Mouse (Mus musculus) stomach, embryonic 15.5 days (tissue): Measurements from ENCODE around the gene Shisa9. TPM values are rescaled to one million over a fixed set of nuclear protein-coding genes. Genes with fewer than 3 reads are reported as not detected.
"Not testable (repeated sequence)": the region's sequence is repeated elsewhere in the genome, so short reads cannot be mapped to it uniquely, and the experiment has no call there.

Source experiments
- ATAC-seq: fragments of 200-750 bp; cut with Nextera tagmentation; 2 replicates; pipeline ENCODE4 v1.8.0; 2017; ENCODE audit warnings: low read depth, moderate number of reproducible peaks, moderate TSS enrichment; ENCODE audit not compliant: insufficient read depth, low FRiP score
- H3K27ac ChIP-seq: fragments of 300-500 bp; sonication (generic); 2 replicates; pipeline ENCODE4 v1.5.1; 2015; ENCODE audit warnings: mild to moderate bottlenecking, inconsistent platforms
- H3K27me3 ChIP-seq: fragments of 300-500 bp; sonication (generic); replicated peaks from 2 replicates; pipeline ENCODE4 v1.6.1; 2015; ENCODE audit warnings: inconsistent platforms
- H3K36me3 ChIP-seq: fragments of 300-500 bp; sonication (generic); 2 replicates; pipeline ENCODE4 v1.6.1; 2015; ENCODE audit warnings: inconsistent platforms
- H3K4me1 ChIP-seq: fragments of 300-500 bp; sonication (generic); 2 replicates; pipeline ENCODE4 v1.6.1; 2015; ENCODE audit warnings: inconsistent platforms
- H3K4me2 ChIP-seq: fragments of 300-500 bp; sonication (generic); 2 replicates; pipeline ENCODE4 v1.6.1; 2015; ENCODE audit warnings: mild to moderate bottlenecking, inconsistent platforms
- H3K4me3 ChIP-seq: fragments of 300-500 bp; sonication (generic); replicated peaks from 2 replicates; pipeline ENCODE4 v1.5.1; 2015; ENCODE audit warnings: inconsistent platforms
- H3K9ac ChIP-seq: fragments of 300-500 bp; sonication (generic); 2 replicates; pipeline ENCODE4 v1.6.1; 2015; ENCODE audit warnings: inconsistent platforms
- H3K9me3 ChIP-seq: fragments of 300-500 bp; sonication (generic); 2 replicates; pipeline ENCODE4 v1.6.1; 2016; ENCODE audit warnings: inconsistent platforms
- WGBS: fragments of 180-500 bp; shearing (Covaris S2); methylation state at CpG from one replicate; pipeline ENCODE4 v1.1.7; 2015; 5-methylcytosine and 5-hydroxymethylcytosine counted together
- polyA plus RNA-seq: library from polyadenylated mRNA; unstranded; fragments of >200 nt; fragmentation: Nextera tagmentation; extraction: Ambion mirVana; gene quantifications from 2 replicates; pipeline ENCODE4 v1.2.1, GENCODE M21; 2015

Gene Shisa9
- 1.4 and 1.6 TPM in 2 replicates for polyA plus RNA-seq

- H3K4me3 ChIP-seq: peak within 1 kb of the TSS; percentile 51
- H3K9me3 ChIP-seq: no peaks in the 10 kb centered on the region
- peak; percentile 32; the same call in 1 of the 2 replicates for ATAC-seq
- H3K4me2 ChIP-seq: peak within 1 kb of the TSS; percentile 92
- peak within 1 kb of the TSS; percentile 11; the same call in 1 of the 2 replicates for H3K9ac ChIP-seq
- H3K27me3 ChIP-seq: peaks cover 70% of the 10 kb centered on the region
- peaks cover 17% of the 10 kb centered on the region for H3K4me1 ChIP-seq
- H3K27ac ChIP-seq: no peak within 1 kb of the TSS
- H3K36me3 ChIP-seq: no peaks in the 10 kb centered on the region
- under 1% methylated on average over 38 of the region's 42 CpGs for WGBS
These were observed at the start of gene Shisa9 for GRCm38 (mm10) chr16:11983616-11984270. Gene Shisa9, plus strand, starts transcription at chr16:11984113.

DNA sequence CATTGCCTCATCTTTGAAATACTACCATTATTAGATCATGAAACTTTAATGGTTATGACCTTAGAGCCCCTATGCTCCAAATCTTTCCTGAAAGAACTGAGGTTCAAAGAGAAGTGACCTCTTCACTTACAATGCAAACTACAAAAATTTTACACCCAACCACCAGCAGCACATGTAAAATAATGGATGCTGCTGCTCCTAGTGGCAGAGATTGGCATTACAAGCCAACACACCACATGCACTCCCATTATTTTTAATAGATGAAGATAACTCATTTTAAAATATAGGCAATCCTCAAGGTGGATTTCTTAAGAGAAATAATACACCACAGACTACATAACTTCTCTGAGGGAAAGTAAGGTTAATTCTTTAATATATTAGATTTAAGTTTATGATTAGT is 43.4 kb upstream of the Shisa9 start:
- ATAC-seq: no peak

GRCm38 (mm10) chr16:11960691-11961090 is 23.2 kb upstream of the Shisa9 start:
- no peak for ATAC-seq
- Histone ChIP-seq H3K4me2 (no peak overlapping the region), H3K4me1 (no peaks in the 10 kb centered on the region), H3K27me3 (no peaks in the 10 kb centered on the region), H3K4me3 (no peak overlapping the region), H3K9ac (no peak overlapping the region), H3K27ac (no peak overlapping the region), H3K36me3 (no peaks in the 10 kb centered on the region), H3K9me3 (no peaks in the 10 kb centered on the region)
- WGBS: 77% methylated on average over 1 of the region's 1 CpGs

More for the DNA sequence above, 43.4 kb upstream of the Shisa9 start:
- H3K9ac ChIP-seq: no peak overlapping the region
- H3K36me3 ChIP-seq: no peaks in the 10 kb centered on the region
- no peaks in the 10 kb centered on the region for H3K27me3 ChIP-seq
- no peaks in the 10 kb centered on the region for H3K9me3 ChIP-seq
- H3K27ac ChIP-seq: no peak overlapping the region
- H3K4me2 ChIP-seq: no peak overlapping the region
- no peak overlapping the region for H3K4me3 ChIP-seq
- H3K4me1 ChIP-seq: no peaks in the 10 kb centered on the region

GRCm38 (mm10) chr16:11966041-11966440 is 17.9 kb upstream of the Shisa9 start:
- ATAC-seq: no peak
- WGBS: 89% methylated on average over 8 of the region's 8 CpGs
- Histone ChIP-seq H3K4me3 (no peak overlapping the region), H3K36me3 (no peaks in the 10 kb centered on the region), H3K4me1 (no peaks in the 10 kb centered on the region), H3K9ac (no peak overlapping the region), H3K27ac (no peak overlapping the region), H3K4me2 (no peak overlapping the region), H3K27me3 (no peaks in the 10 kb centered on the region), H3K9me3 (no peaks in the 10 kb centered on the region)

DNA sequence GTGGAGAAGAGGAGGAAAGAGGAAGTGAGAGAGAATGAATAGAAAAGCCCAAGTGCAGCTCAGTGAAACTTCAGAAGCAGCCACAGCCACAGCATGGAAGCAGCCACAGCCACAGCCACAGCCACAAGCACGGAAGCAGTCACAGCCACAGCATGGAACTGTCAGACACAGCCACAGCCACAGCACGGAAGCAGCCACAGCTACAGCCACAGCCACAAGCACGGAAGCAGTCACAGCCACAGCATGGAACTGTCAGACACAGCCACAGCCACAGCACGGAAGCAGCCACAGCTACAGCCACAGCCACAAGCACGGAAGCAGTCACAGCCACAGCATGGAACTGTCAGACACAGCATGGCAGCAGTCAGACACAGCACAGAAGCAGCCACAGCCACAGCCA is 17.1 kb upstream of the Shisa9 start:
- not testable (repeated sequence) for H3K27me3 ChIP-seq, H3K9me3 ChIP-seq, H3K4me2 ChIP-seq, H3K4me3 ChIP-seq, H3K36me3 ChIP-seq, H3K4me1 ChIP-seq, H3K9ac ChIP-seq, ATAC-seq, H3K27ac ChIP-seq
- 94% methylated on average over 5 of the region's 5 CpGs for WGBS

DNA sequence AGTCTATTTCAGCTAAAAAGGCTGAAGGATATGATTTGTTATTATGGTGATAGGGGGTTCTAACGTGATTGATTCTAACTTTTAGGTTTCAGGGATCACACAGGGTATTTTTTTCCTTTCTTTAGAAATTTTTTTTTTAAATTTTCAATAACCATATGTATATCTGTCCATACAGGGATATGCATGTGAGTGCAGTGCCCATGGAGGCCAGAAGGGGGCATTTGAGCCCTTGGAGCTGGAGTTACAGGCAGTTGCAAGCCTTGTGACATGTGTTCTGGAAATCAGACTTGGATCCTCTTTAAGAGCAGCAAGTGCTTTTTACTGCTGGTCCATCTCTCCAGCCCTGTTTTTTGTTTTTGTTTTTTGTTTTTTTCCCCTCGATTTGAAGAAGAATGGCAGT is 16.3 kb upstream of the Shisa9 start:
- Histone ChIP-seq H3K9me3 (no peaks in the 10 kb centered on the region), H3K4me3 (no peak overlapping the region), H3K4me2 (no peak overlapping the region), H3K4me1 (no peaks in the 10 kb centered on the region), H3K36me3 (no peaks in the 10 kb centered on the region), H3K27ac (no peak overlapping the region), H3K9ac (no peak overlapping the region), H3K27me3 (no peaks in the 10 kb centered on the region)
- 69% methylated on average over 2 of the region's 2 CpGs for WGBS
- no peak for ATAC-seq

DNA sequence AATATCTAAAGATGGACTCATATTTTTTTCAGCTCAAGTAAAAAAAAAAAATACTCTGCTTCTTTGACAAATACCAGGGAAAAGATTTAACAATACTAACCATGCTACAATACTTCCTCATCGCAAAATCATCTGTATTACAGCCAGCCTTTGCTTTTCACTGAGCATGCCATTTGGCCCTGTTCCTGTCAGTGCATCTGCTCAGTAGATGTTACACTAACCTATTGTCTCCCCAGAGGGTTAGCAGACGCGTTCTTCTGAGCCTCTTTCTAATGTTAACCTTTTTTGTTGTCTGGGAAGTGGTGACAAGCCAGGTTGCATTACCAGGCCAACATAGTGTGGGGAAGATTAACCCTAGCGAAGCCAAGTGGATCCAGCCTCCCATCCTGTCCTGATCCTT is 10.2 kb upstream of the Shisa9 start:
- Histone ChIP-seq H3K27ac (no peak overlapping the region), H3K27me3 (no peaks in the 10 kb centered on the region), H3K4me1 (no peaks in the 10 kb centered on the region), H3K4me2 (no peak overlapping the region), H3K9ac (no peak overlapping the region), H3K36me3 (no peaks in the 10 kb centered on the region), H3K4me3 (no peak overlapping the region), H3K9me3 (no peaks in the 10 kb centered on the region)
- no peak for ATAC-seq
- 40% methylated on average over 4 of the region's 4 CpGs for WGBS

DNA sequence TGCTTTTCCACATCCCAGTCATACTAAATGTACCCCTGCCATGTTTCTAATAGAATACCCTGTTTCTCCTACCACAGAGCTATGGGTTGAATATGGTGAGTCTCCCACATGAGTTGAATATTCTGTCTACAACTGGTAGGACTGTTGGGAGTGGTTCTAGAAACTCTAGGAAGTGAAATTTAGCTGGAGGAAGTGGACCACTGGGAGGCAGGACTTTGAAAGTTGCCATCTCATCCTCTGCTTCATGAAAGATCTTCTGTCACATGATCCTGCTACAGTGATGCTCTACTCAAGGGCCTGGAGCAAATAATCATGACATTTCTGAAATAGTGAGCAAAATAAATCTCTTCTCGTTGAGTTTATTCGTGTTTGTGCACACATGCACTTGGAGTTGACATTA is 7.2 kb upstream of the Shisa9 start:
- H3K9me3 ChIP-seq: no peaks in the 10 kb centered on the region
- no peaks in the 10 kb centered on the region for H3K4me1 ChIP-seq
- H3K27ac ChIP-seq: no peak overlapping the region
- no peak overlapping the region for H3K9ac ChIP-seq
- no peak for ATAC-seq
- H3K4me3 ChIP-seq: no peak overlapping the region
- peaks cover 9% of the 10 kb centered on the region; the same call in 1 of the 2 replicates for H3K27me3 ChIP-seq
- no peaks in the 10 kb centered on the region for H3K36me3 ChIP-seq
- WGBS: 77% methylated on average over 2 of the region's 2 CpGs
- no peak overlapping the region for H3K4me2 ChIP-seq

- Histone ChIP-seq H3K9me3 (no peaks in the 10 kb centered on the region), H3K4me1 (peaks cover 17% of the 10 kb centered on the region), H3K27ac (no peak overlapping the region), H3K36me3 (no peaks in the 10 kb centered on the region), H3K4me3 (no peak overlapping the region), H3K9ac (no peak overlapping the region), H3K27me3 (peaks cover 49% of the 10 kb centered on the region), H3K4me2 (no peak overlapping the region)
- 19% methylated on average over 3 of the region's 3 CpGs for WGBS
- no peak for ATAC-seq
These were observed 3.1 kb upstream of the Shisa9 start for GRCm38 (mm10) chr16:11980764-11981163.

DNA sequence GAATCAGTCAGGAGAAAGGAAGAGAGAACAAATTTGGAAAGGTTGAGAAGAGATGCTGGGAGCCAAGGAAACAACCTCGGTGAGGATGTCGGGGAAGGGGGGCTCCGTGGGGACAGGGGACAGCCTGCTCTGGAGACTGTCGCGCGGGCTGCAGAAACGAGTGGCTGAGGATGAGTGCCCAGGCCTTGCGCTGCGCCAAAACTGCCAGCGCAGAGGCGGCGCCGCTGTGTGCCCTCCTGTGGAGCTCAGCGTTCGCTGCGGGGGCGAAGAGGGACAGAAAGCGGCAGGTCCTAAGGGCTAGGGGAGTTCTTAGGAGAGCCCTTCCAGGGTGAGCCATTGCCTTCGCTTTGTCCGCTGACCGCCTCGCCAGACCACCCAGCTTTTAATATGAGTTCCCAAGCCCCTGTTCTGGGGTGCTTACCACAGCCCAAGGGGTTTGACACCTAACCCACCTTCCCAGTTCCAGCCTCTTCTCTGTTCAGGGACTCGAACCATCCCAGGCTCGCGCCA is 752 bp upstream of the Shisa9 start:
- peak overlapping the region; percentile 51 for H3K4me3 ChIP-seq
- peaks cover 64% of the 10 kb centered on the region for H3K27me3 ChIP-seq
- H3K4me1 ChIP-seq: peaks cover 17% of the 10 kb centered on the region
- no peaks in the 10 kb centered on the region for H3K9me3 ChIP-seq
- H3K27ac ChIP-seq: no peak overlapping the region
- H3K4me2 ChIP-seq: peak overlapping the region; percentile 92
- H3K9ac ChIP-seq: no peak overlapping the region
- 1% methylated on average over 25 of the region's 25 CpGs for WGBS
- ATAC-seq: no peak
- H3K36me3 ChIP-seq: no peaks in the 10 kb centered on the region

DNA sequence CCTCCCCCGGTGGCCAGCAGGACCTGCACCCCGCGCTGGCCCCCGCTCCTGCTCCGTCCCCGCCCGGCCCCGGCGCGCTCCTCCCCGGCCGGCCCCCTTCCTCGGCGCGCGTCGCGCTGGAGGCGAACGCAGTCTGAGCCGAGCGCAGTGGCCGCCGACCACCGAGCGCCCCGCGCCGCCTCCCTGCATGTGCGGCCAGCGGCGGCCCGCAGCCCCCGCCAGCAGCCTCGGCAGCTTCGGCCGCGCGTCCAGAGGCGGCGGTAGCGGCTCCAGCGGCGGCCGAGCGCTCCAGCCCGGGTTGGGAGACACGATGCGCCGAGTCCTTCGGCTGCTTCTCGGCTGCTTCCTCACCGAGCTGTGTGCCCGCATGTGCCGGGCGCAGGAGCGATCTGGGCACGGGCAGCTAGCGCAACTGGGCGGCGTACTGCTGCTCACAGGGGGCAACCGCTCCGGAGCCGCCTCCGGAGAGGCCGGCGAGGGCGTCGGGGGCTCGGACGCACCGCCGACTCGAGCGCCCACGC is 418 bp downstream of the Shisa9 start:
- Histone ChIP-seq H3K4me2 (peak overlapping the region; percentile 92), H3K9ac (peak overlapping the region; percentile 11; the same call in 1 of the 2 replicates), H3K4me3 (peak overlapping the region; percentile 51), H3K27me3 (peaks cover 71% of the 10 kb centered on the region), H3K4me1 (peaks cover 17% of the 10 kb centered on the region), H3K27ac (no peak overlapping the region), H3K9me3 (no peaks in the 10 kb centered on the region), H3K36me3 (no peaks in the 10 kb centered on the region)
- ATAC-seq: peak; percentile 50; the same call in 1 of the 2 replicates
- WGBS: under 1% methylated on average over 65 of the region's 76 CpGs

DNA sequence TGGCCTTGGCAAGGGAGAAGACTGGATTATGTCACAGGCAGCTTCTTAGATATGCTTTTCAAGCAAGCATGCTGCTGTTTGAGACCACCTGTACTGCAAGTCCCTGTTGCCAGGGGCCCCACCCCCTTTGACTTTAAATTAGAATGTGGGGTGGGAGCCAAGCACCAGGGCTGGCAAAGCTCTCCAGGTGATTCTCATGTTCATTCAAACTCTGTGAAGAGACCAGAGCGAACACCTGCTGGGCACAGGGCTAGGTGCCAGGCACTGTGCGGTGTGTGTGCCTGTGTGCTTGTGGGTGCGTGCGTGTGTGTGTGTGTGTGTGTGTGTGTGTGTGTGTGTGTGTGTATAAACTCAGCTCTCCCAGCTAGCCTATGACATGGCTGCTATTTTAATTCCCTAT is 3.1 kb downstream of the Shisa9 start:
- Histone ChIP-seq H3K36me3 (no peaks in the 10 kb centered on the region), H3K4me2 (no peak overlapping the region), H3K4me1 (peaks cover 17% of the 10 kb centered on the region), H3K4me3 (no peak overlapping the region), H3K9me3 (no peaks in the 10 kb centered on the region), H3K27me3 (peaks cover 60% of the 10 kb centered on the region), H3K9ac (no peak overlapping the region), H3K27ac (no peak overlapping the region)
- WGBS: 83% methylated on average over 4 of the region's 4 CpGs
- no peak for ATAC-seq
